Mouse (Mus musculus) liver, embryonic 16.5 days (tissue): ENCODE measurements around the gene Map4. TPM values are rescaled to one million over a fixed set of nuclear protein-coding genes. Genes with fewer than 3 reads are reported as not detected.

Experiments
- ATAC-seq: fragments of 200-750 bp; cut with Nextera tagmentation; 2 replicates; pipeline ENCODE4 v1.8.0; 2017; ENCODE audit warnings: low read depth, mild to moderate bottlenecking, moderate number of reproducible peaks, moderate library complexity
- H3K27ac ChIP-seq: fragments of 300-500 bp; sonication (generic); 2 replicates; pipeline ENCODE4 v1.5.1; 2014; ENCODE audit warnings: mild to moderate bottlenecking, low read length
- H3K27me3 ChIP-seq: fragments of 300-500 bp; sonication (generic); 2 replicates; pipeline ENCODE4 v1.6.1; 2014; ENCODE audit warnings: low read depth, low read length, mixed read lengths; ENCODE audit not compliant: control insufficient read depth, insufficient read depth
- H3K36me3 ChIP-seq: fragments of 300-500 bp; sonication (generic); 2 replicates; pipeline ENCODE4 v1.6.1; 2014; ENCODE audit warnings: mild to moderate bottlenecking; ENCODE audit not compliant: control insufficient read depth, insufficient read depth
- H3K4me1 ChIP-seq: fragments of 300-500 bp; sonication (generic); 2 replicates; pipeline ENCODE4 v1.6.1; 2014; ENCODE audit warnings: low read depth, low read length, mixed read lengths; ENCODE audit not compliant: control insufficient read depth
- H3K4me2 ChIP-seq: fragments of 300-500 bp; sonication (generic); 2 replicates; pipeline ENCODE4 v1.6.1; 2014; ENCODE audit warnings: low read depth, low read length, mixed read lengths
- H3K4me3 ChIP-seq: fragments of 300-500 bp; sonication (generic); 2 replicates; pipeline ENCODE4 v1.5.1; 2014; ENCODE audit warnings: low read depth, mild to moderate bottlenecking, low read length
- H3K9ac ChIP-seq: fragments of 300-500 bp; sonication (generic); 2 replicates; pipeline ENCODE4 v1.6.1; 2014; ENCODE audit warnings: low read depth, low read length
- H3K9me3 ChIP-seq: fragments of 300-500 bp; sonication (generic); replicated peaks from 2 replicates; pipeline ENCODE4 v1.6.1; 2016; ENCODE audit warnings: low read length; ENCODE audit not compliant: control insufficient read depth
- WGBS: fragments of 180-500 bp; shearing (Covaris S2); extraction: QIAGEN DNeasy Blood & Tissue Kit; methylation state at CpG from one replicate; pipeline ENCODE4 v1.1.7; 2014; ENCODE audit not compliant: insufficient replicate concordance; 5-methylcytosine and 5-hydroxymethylcytosine counted together
- microRNA-seq: library from miRNA; unstranded; fragments of <30 nt; microRNA quantifications from one replicate; pipeline ENCODE4, GENCODE M21; 2016
- polyA plus RNA-seq: library from polyadenylated mRNA; unstranded; fragments of >200 nt; fragmentation: Nextera tagmentation; extraction: Ambion mirVana; gene quantifications from 2 replicates; pipeline ENCODE4 v1.2.1, GENCODE M21; 2015

Map4 gene
- polyA plus RNA-seq, 1 experiment from 2014 or later: 13.0 TPM

GRCm38 (mm10) chr9:110131525-110132197 is 200.4 kb downstream of the Map4 start:
- Histone ChIP-seq H3K4me1 (peaks cover 26% of the 10 kb centered on the region), H3K4me2 (peak overlapping the region; percentile 99), H3K36me3 (no peaks in the 10 kb centered on the region), H3K27ac (peak overlapping the region; percentile 98), H3K27me3 (no peaks in the 10 kb centered on the region), H3K9me3 (no peaks in the 10 kb centered on the region), H3K9ac (peak overlapping the region; percentile 87), H3K4me3 (peak overlapping the region; percentile 83)
- WGBS: under 1% methylated on average over 64 of the region's 64 CpGs
- peak; percentile 94 for ATAC-seq

GRCm38 (mm10) chr9:110132201-110132605 is 200.9 kb downstream of the Map4 start:
- H3K4me1 ChIP-seq: peaks cover 26% of the 10 kb centered on the region
- H3K4me3 ChIP-seq: peak overlapping the region; percentile 83
- H3K4me2 ChIP-seq: peak overlapping the region; percentile 99
- H3K27ac ChIP-seq: peak overlapping the region; percentile 79
- H3K9me3 ChIP-seq: no peaks in the 10 kb centered on the region
- 0% methylated on average over 31 of the region's 38 CpGs for WGBS
- ATAC-seq: peak; percentile 50
- H3K9ac ChIP-seq: peak overlapping the region; percentile 87
- no peaks in the 10 kb centered on the region for H3K27me3 ChIP-seq
- no peaks in the 10 kb centered on the region for H3K36me3 ChIP-seq

DNA sequence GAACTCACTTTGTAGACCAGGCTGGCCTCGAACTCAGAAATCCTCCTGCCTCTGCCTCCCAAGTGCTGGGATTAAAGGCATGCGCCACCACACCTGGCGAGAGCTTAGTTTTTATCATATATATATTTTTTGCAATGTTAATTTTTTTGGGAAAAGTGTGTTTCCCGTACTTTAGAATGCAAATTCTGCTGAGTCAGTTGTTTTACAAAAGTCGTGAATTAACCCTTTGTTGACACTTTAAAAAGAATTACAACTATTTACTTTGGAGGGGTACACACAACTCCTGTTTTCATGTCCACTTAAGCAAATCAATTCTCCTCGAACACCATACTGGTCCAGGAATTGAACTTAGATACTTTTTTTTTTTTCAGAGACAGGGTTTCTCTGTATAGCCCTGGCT is 201.7 kb downstream of the Map4 start:
- 29% methylated on average over 6 of the region's 6 CpGs for WGBS
- H3K27ac ChIP-seq: no peak overlapping the region
- ATAC-seq: no peak
- H3K9ac ChIP-seq: peak overlapping the region; percentile 87; the same call in 1 of the 2 replicates
- H3K4me1 ChIP-seq: peaks cover 26% of the 10 kb centered on the region
- H3K4me2 ChIP-seq: peak overlapping the region; percentile 99
- peak overlapping the region; percentile 83 for H3K4me3 ChIP-seq
- no peaks in the 10 kb centered on the region for H3K36me3 ChIP-seq
- no peaks in the 10 kb centered on the region for H3K9me3 ChIP-seq
- no peaks in the 10 kb centered on the region for H3K27me3 ChIP-seq

Small RNA genes within 50 kb of the gene (microRNA-seq; reads per million reads assigned to microRNA genes)
- gene Mir7089: not detected

Other genes with a start within 250 kb of the Map4 start
- gene Fbxw18, start 228.8 kb upstream of the Map4 start, polyA plus RNA-seq: not detected in 2 replicates
- not detected in 2 replicates for gene Fbxw26, start 185.4 kb upstream of the Map4 start, polyA plus RNA-seq
- gene Fbxw27, start 140.8 kb upstream of the Map4 start, polyA plus RNA-seq: not detected in 2 replicates
- gene Spink8, start 119.2 kb upstream of the Map4 start, polyA plus RNA-seq: not detected in 2 replicates
- 51.0 and 54.7 TPM in 2 replicates for gene Nme6, start 98.7 kb upstream of the Map4 start, polyA plus RNA-seq
- gene Camp, start 81.8 kb upstream of the Map4 start, polyA plus RNA-seq: 303 and 340 TPM in 2 replicates
- gene Cdc25a, start 55.9 kb upstream of the Map4 start, polyA plus RNA-seq: 9.9 and 10.7 TPM in 2 replicates
- gene Smarcc1, start 186.2 kb downstream of the Map4 start, polyA plus RNA-seq: 24.1 and 25.7 TPM in 2 replicates
- gene Dhx30, start 186.4 kb downstream of the Map4 start, polyA plus RNA-seq: 31.2 and 32.3 TPM in 2 replicates